Mouse (Mus musculus) lung, postnatal 0 days (tissue): ENCODE data around the gene Ckap2l.

Experiments
- CTCF ChIP-seq: IDR thresholded peaks from 2 replicates; pipeline ENCODE4 v1.5.1; 2016; ENCODE audit warnings: antibody characterized with exemption, mild to moderate bottlenecking
- EP300 ChIP-seq: IDR thresholded peaks from 2 replicates; pipeline ENCODE4 v1.6.1; 2016; ENCODE audit warnings: antibody characterized with exemption, mild to moderate bottlenecking, control low read depth

DNA sequence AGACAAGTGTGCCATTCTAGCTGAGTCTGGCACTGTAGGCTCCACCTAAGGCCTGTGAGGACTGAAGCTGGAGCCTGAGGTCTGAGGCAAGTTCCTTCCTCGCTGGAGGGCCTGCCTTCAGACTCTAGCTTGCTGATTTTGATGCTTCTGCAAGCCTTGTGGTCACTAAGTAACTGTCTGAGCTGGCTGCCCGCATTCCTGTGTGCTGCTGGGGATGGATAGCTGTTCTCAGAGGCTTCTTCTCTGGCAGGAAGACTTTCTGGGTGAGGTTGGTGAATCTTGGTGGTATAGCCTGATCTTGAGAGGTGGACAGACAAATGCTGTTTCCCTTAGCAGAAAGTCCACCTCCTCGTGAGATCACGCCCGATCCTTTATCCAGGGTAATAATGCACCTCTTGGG, 29.3 kb downstream of the Ckap2l start:
- TF ChIP-seq EP300 (no peak), CTCF (no peak)
